Mouse (Mus musculus) cerebellum, postnatal 36 days (tissue): ENCODE results near the gene Gm8206.
"Not testable (repeated sequence)": the region's sequence is repeated elsewhere in the genome, so short reads cannot be mapped to it uniquely, and the experiment has no call there.

Experiments
- DNase-seq, 2 experiments: peaks; one replicate each; pipeline ENCODE4 v3.0.0; 2021 to 2022; ENCODE audit warnings: mixed read lengths in 2 of 2

Gm8206 gene

GRCm38 (mm10) chr14:6093842-6094241 is at the start of gene Gm8206:
Gm8206 (minus strand) TSS chr14:6093942.
- DNase-seq: not testable (repeated sequence)

GRCm38 (mm10) chr14:6125707-6126106 is 32.0 kb upstream of the Gm8206 start, which contains the start of gene Gm3476:
Gm3476 (minus strand) TSS chr14:6125807.
- DNase-seq: not testable (repeated sequence)

GRCm38 (mm10) chr14:6108272-6108925 is 14.7 kb upstream of the Gm8206 start, which contains the start of gene Gm3468:
Gm3468 (minus strand) TSS chr14:6108665.
- peak; percentile 37 to 44 for DNase-seq

GRCm38 (mm10) chr14:6107500-6107899 is 13.8 kb upstream of the Gm8206 start:
- DNase-seq: peak in 1 of 2 experiments; percentile 3

GRCm38 (mm10) chr14:6058167-6058566 is 35.6 kb downstream of the Gm8206 start, which contains the start of gene Gm6337:
Gm6337 (minus strand) TSS chr14:6058267.
- DNase-seq: not testable (repeated sequence)

- DNase-seq: peak in 1 of 2 experiments; percentile 2
Measured at GRCm38 (mm10) chr14:5987136-5987535, 106.6 kb downstream of the Gm8206 start.

GRCm38 (mm10) chr14:5979037-5979436 is 114.7 kb downstream of the Gm8206 start, which contains the start of gene Gm3453:
Gm3453 (minus strand) TSS chr14:5979137.
- not testable (repeated sequence) for DNase-seq
